Mouse (Mus musculus) testis, postnatal 10 days (tissue): ENCODE results near the gene Pdzd2.
A peak's percentile ranks its signal among the peaks of the same experiment; 100 is the strongest.
"Not testable (repeated sequence)": the region's sequence is repeated elsewhere in the genome, so short reads cannot be mapped to it uniquely, and the experiment has no call there.

Experiments used
- DNase-seq: peaks from one replicate; pipeline ENCODE4 v3.0.0; 2021; ENCODE audit warnings: low spot score

The Pdzd2 gene

GRCm38 (mm10) chr15:12374916-12375315 is 364.8 kb downstream of the Pdzd2 start:
- DNase-seq, result no peak

GRCm38 (mm10) chr15:12373918-12374317 is 365.8 kb downstream of the Pdzd2 start:
- no peak for DNase-seq

GRCm38 (mm10) chr15:12373496-12373895 is 366.2 kb downstream of the Pdzd2 start:
- no peak for DNase-seq

GRCm38 (mm10) chr15:12371183-12371582 is 368.5 kb downstream of the Pdzd2 start:
- peak; percentile 80 for DNase-seq

GRCm38 (mm10) chr15:12370096-12370495 is 369.6 kb downstream of the Pdzd2 start:
- no peak for DNase-seq

- no peak for DNase-seq
These were observed 370.9 kb downstream of the Pdzd2 start for GRCm38 (mm10) chr15:12368850-12369249.

- DNase-seq, result no peak
These were observed 371.4 kb downstream of the Pdzd2 start for GRCm38 (mm10) chr15:12368357-12368756.

- DNase-seq, result peak; percentile 52
These were observed 372.2 kb downstream of the Pdzd2 start for GRCm38 (mm10) chr15:12367306-12368080.

GRCm38 (mm10) chr15:12366580-12367305 is 373.0 kb downstream of the Pdzd2 start:
- not testable (repeated sequence) for DNase-seq

- no peak for DNase-seq
These were observed 373.7 kb downstream of the Pdzd2 start for GRCm38 (mm10) chr15:12366072-12366469.

- no peak for DNase-seq
These were observed 374.2 kb downstream of the Pdzd2 start for GRCm38 (mm10) chr15:12365416-12366071.

GRCm38 (mm10) chr15:12364096-12364495 is 375.6 kb downstream of the Pdzd2 start:
- DNase-seq, result no peak

- DNase-seq, result no peak
These were observed 377.1 kb downstream of the Pdzd2 start for GRCm38 (mm10) chr15:12362701-12363040.

- DNase-seq, result no peak
These were observed 377.6 kb downstream of the Pdzd2 start for GRCm38 (mm10) chr15:12362001-12362700.

- no peak for DNase-seq
These were observed 379.1 kb downstream of the Pdzd2 start for GRCm38 (mm10) chr15:12360519-12361212.

GRCm38 (mm10) chr15:12358384-12358783 is 381.3 kb downstream of the Pdzd2 start:
- DNase-seq, result no peak

GRCm38 (mm10) chr15:12357459-12357858 is 382.3 kb downstream of the Pdzd2 start:
- DNase-seq, result no peak

- no peak for DNase-seq
These were observed 383.8 kb downstream of the Pdzd2 start for GRCm38 (mm10) chr15:12355907-12356306.

GRCm38 (mm10) chr15:12355261-12355660 is 384.5 kb downstream of the Pdzd2 start:
- DNase-seq, result no peak

GRCm38 (mm10) chr15:12354281-12354810 is 385.4 kb downstream of the Pdzd2 start:
- no peak for DNase-seq

- DNase-seq, result no peak
These were observed 388.3 kb downstream of the Pdzd2 start for GRCm38 (mm10) chr15:12351470-12351869.
